Mouse (Mus musculus) left cerebral cortex, postnatal 25 days (tissue): ENCODE data around the gene Tmc3. TPM values are rescaled to one million over a fixed set of nuclear protein-coding genes. Genes with fewer than 3 reads are reported as not detected.

Experiments
- DNase-seq, 2 experiments: peaks; one replicate each; pipeline ENCODE4 v3.0.0; 2022; ENCODE audit warnings: low spot score in 2 of 2, mixed read lengths in 1 of 2
- intact Hi-C: fragments of 180-260 bp; cut with DNase I; formaldehyde crosslinking; loops from one replicate; pipeline ENCODE4 v1.15.1; 2025
- total RNA-seq, 2 experiments: library from RNA; stranded (reverse); gene quantifications; 2 replicates each; pipeline ENCODE4 v1.2.3; 2021

Gene Tmc3
- total RNA-seq, 2 experiments from 2014 or later: 0.07 to 0.14 TPM

GRCm38 (mm10) chr7:83632682-83633120 is 48.0 kb downstream of the Tmc3 start:
- DNase-seq: no peak
- intact Hi-C loops: no loop called here

GRCm38 (mm10) chr7:83633856-83634255 is 49.1 kb downstream of the Tmc3 start:
- no peak for DNase-seq
- intact Hi-C loops: no loop called here

- intact Hi-C loops: no loop called here
- no peak for DNase-seq
Observed at GRCm38 (mm10) chr7:83635726-83636125, 51.0 kb downstream of the Tmc3 start.

GRCm38 (mm10) chr7:83636425-83636824 is 51.7 kb downstream of the Tmc3 start:
- DNase-seq: no peak
- intact Hi-C loops: no loop called here

GRCm38 (mm10) chr7:83637781-83638583 is 53.3 kb downstream of the Tmc3 start:
- DNase-seq: no peak
- intact Hi-C loops: no loop called here

- no peak for DNase-seq
- intact Hi-C loops: no loop called here
Observed at GRCm38 (mm10) chr7:83639084-83639483, 54.4 kb downstream of the Tmc3 start.

- intact Hi-C loops: no loop called here
- no peak for DNase-seq
Observed at GRCm38 (mm10) chr7:83640581-83640980, 55.9 kb downstream of the Tmc3 start.

- intact Hi-C loops: no loop called here
- no peak for DNase-seq
Observed at GRCm38 (mm10) chr7:83641163-83641562, 56.4 kb downstream of the Tmc3 start.

GRCm38 (mm10) chr7:83643581-83643980 is 58.9 kb downstream of the Tmc3 start:
- intact Hi-C loops: no loop called here

GRCm38 (mm10) chr7:83644761-83645160 is 60.0 kb downstream of the Tmc3 start:
- intact Hi-C loops: no loop called here
- DNase-seq: no peak

More at GRCm38 (mm10) chr7:83643581-83643980, 58.9 kb downstream of the Tmc3 start:
- DNase-seq: no peak

- intact Hi-C loops: no loop called here
Observed at GRCm38 (mm10) chr7:83645476-83645875, 60.7 kb downstream of the Tmc3 start.

GRCm38 (mm10) chr7:83648807-83649206 is 64.1 kb downstream of the Tmc3 start:
- DNase-seq: peak; percentile 20 to 65
- intact Hi-C loops: no loop called here

More at GRCm38 (mm10) chr7:83645476-83645875, 60.7 kb downstream of the Tmc3 start:
- no peak for DNase-seq

- intact Hi-C loops: no loop called here
- DNase-seq: no peak
Observed at GRCm38 (mm10) chr7:83650638-83651037, 65.9 kb downstream of the Tmc3 start.

- intact Hi-C loops: no loop called here
- no peak for DNase-seq
Observed at GRCm38 (mm10) chr7:83652498-83652897, 67.8 kb downstream of the Tmc3 start.

- intact Hi-C loops: no loop called here
- no peak for DNase-seq
Observed at GRCm38 (mm10) chr7:83653605-83654051, 68.9 kb downstream of the Tmc3 start.

- intact Hi-C loops: no loop called here
- no peak for DNase-seq
Observed at GRCm38 (mm10) chr7:83654196-83654595, 69.5 kb downstream of the Tmc3 start.

- intact Hi-C loops: no loop called here
- no peak for DNase-seq
Observed at GRCm38 (mm10) chr7:83654938-83655630, 70.4 kb downstream of the Tmc3 start.

- intact Hi-C loops: no loop called here
Observed at GRCm38 (mm10) chr7:83658716-83659115, 74.0 kb downstream of the Tmc3 start.

GRCm38 (mm10) chr7:83659159-83660065 is 74.7 kb downstream of the Tmc3 start:
- intact Hi-C loops: no loop called here
- DNase-seq: peak in 1 of 2 experiments; percentile 13

More at GRCm38 (mm10) chr7:83658716-83659115, 74.0 kb downstream of the Tmc3 start:
- DNase-seq: no peak

GRCm38 (mm10) chr7:83660273-83660691 is 75.6 kb downstream of the Tmc3 start:
- peak in 1 of 2 experiments; percentile 17 for DNase-seq
- intact Hi-C loops: no loop called here
